Mouse (Mus musculus) spleen, adult 2 months (tissue): ENCODE measurements around the gene Atxn1.

ENCODE experiments used
- CTCF ChIP-seq: fragments of 200-500 bp; IDR thresholded peaks from 2 replicates; pipeline ENCODE4 v1.5.1; 2011; ENCODE audit warnings: mild to moderate bottlenecking, inconsistent platforms; ENCODE audit not compliant: insufficient read depth, insufficient read length, insufficient replicate concordance; ENCODE audit errors: extremely low read depth
- POLR2A ChIP-seq: fragments of 200-500 bp; IDR thresholded peaks from 2 replicates; pipeline ENCODE4 v1.6.1; 2011; ENCODE audit warnings: low read depth, low read length, inconsistent platforms

- no peak for TF ChIP-seq POLR2A
- no peak for TF ChIP-seq CTCF
Measured at GRCm38 (mm10) chr13:45609461-45609860, 355.3 kb downstream of the Atxn1 start.
